Mouse (Mus musculus): ENCODE data around the gene Sct.
"Not testable (repeated sequence)": the region's sequence is repeated elsewhere in the genome, so short reads cannot be mapped to it uniquely, and the experiment has no call there.

Sct gene

GRCm38 (mm10) chr7:141291921-141292582 lies 13.1 kb upstream of the Sct start, which contains the start of gene Drd4:
Drd4 (plus strand) TSS chr7:141292006.
- DNase-seq (ENCODE audit: low read depth, low spot score): no peak

GRCm38 (mm10) chr7:141288042-141288441 lies 9.1 kb upstream of the Sct start:
- DNase-seq (ENCODE audit: low read depth, low spot score): no peak

DNA sequence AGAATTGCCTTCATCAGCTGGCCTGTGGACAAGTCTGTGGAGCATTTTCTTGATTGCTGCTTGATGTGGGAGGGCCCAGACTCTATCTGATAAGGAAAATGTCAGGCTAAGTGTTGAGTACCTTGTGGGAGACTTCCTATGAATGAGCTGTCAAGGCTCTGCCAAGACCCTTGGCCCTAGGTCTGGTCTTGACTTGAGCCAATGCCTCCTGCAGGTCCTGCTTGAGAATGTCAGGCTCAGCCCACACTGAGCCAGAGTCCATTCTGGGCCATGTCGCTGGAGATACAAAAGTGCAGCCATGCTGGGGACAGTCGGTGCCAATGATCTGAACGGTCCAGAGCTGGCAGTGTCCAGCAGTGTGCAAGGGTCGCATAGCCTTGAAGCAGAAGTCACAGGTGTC lies 3.8 kb upstream of the Sct start:
- no peak for DNase-seq (ENCODE audit: low read depth, low spot score)

DNA sequence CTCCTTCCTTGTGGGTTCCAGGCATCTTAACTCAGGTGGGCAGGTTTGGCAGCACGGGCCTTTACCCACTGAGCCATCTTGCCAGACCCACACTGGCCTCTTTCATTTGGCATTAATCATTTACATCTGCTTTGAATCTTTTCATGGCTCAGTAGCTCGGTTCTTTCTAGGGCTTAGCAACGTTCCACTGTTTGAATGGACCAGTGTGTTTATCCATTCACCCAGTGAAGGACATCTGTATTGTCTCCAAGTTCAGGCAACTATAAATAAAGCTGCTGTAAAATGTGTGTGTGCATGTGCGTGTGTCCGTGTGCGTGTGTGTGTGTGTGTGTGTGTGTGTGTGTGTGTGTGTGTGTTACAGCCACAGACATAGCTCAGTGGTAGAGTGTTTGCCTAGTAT lies 2.5 kb upstream of the Sct start:
- no peak for DNase-seq (ENCODE audit: low read depth, low spot score)

DNA sequence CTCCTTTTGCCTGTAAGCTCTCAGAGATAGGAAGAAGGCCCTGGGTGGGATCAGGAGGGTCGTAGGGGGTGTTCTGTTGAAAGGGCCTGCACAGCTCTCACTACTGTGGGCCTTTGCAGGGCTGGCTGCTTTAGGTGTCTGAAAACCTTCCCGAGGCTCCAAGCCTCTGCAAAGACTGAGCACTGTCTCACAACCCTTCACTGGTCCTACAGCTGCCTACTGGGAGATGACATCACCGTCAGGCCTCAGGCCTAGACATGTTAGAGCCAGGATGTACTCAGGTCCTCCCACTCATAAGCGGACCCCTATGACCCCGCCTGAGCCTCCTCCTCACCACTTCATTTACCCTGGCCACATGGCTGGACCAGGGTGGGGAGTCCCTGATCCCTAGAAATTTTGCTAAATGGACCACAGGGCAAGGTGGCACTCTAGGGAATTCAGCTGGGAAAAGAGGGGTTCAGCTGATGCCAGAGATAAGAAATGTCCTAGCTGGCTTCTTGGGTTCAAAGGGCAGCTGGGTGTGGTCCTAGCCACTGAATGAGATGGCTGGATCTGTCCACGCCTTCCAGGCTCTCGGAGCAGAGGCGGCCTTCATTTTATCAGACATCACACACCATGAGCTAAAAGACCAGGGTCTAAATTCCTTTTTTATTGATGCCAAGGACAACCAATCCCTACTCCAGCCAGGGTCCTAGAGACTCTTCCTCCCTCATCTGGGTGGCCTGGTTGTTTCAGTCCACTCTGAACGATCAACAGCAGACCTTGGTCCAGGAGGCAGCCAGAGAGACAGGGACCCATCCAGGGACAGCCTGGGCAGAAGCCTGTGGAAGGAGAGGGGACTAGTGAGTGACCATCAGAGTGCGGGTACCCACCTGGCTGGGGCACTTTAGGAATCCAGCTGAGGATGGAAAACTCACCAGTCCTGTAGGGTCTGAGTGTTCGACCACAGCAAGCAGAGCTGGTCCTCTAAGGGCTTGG lies 943 bp downstream of the Sct start:
- no peak for DNase-seq (ENCODE audit: low read depth, low spot score)

GRCm38 (mm10) chr7:141276546-141276945 lies 2.4 kb downstream of the Sct start, which contains the start of gene Cdhr5:
Cdhr5 (minus strand) TSS chr7:141276786.
- no peak for DNase-seq (ENCODE audit: low read depth, low spot score)

- DNase-seq (ENCODE audit: low read depth, low spot score): no peak
These were observed 3.6 kb downstream of the Sct start for GRCm38 (mm10) chr7:141275356-141275755.

DNA sequence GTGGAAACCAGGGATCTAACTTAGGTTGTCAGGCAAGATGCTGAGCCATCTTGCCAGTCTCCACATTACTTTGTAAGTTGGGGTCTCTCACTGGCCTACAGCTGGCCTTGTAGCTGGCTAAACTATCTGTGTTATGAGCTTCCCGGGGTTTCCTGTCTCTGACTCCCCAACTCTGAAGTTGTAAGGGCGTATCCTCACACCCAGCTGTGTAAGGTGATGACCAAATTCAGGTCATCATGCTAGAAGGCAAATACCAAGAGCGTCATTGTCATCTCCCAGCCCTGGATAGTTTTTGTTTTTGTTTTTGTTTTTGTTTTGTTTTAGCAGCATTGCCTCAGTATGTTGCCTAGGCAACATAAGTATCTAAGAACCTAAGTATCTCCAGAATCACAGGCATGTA lies 8.3 kb downstream of the Sct start:
- DNase-seq (ENCODE audit: low read depth, low spot score): no peak

GRCm38 (mm10) chr7:141269273-141269545 lies 9.7 kb downstream of the Sct start:
- DNase-seq (ENCODE audit: low read depth, low spot score): no peak

DNA sequence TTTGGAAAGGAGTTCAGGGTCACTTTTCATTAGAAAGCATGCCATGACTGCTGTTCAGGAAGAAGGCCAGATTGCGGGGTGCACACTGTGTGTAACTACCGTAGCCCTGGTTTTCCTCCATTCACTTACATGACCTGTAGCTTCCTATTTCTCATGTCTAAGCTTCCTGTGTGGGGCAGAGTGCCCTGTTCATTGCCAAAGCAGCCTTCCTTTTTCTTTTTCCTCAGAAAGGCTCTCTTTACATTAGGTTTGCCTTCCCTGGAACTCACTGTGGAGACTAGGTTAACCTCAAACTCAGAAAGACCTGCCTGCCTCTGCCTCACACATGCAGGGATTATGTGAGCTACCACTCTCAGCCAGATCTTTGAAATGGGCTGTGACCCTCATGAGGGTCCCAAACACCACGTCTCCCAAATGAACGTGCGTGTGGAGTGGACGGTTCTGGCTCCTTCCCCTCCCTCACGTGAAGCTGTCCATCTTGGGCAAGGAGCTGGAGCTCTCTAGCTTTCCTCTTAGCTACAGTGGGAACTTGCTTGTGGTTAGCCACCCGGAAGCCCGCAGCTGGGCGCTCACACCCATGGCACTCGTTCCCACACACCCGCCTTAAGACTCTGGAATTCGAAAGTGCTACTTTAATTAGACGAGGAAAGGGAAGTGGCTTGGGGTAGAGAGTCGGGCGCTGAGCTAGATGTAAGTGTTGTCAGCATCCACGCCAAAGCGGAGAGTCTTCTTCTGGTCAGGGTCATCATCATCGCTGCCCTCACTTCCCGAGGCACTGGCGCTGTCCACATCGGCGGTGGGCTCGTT lies 10.3 kb downstream of the Sct start:
- DNase-seq (ENCODE audit: low read depth, low spot score): no peak

- no peak for DNase-seq (ENCODE audit: low read depth, low spot score)
These were observed 13.0 kb downstream of the Sct start, which contains the start of gene Irf7 for GRCm38 (mm10) chr7:141265739-141266561. Irf7 (minus strand) TSS chr7:141266481.

DNA sequence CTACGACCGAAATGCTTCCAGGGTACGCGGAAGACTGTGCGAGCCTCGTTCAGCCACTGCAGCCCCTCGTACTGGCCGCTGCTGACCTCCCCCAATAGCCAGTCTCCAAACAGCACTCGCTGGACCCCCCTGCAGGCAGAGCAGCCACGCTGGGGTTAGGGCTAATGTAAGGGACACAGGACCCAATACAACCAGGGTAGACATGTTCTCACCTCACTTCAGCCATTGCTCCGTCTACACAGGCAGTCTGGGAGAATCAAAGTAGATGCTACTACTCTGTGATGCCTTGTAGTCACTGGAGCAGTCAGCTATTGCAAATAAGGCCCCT lies 13.6 kb downstream of the Sct start:
- DNase-seq (ENCODE audit: low read depth, low spot score): no peak

DNA sequence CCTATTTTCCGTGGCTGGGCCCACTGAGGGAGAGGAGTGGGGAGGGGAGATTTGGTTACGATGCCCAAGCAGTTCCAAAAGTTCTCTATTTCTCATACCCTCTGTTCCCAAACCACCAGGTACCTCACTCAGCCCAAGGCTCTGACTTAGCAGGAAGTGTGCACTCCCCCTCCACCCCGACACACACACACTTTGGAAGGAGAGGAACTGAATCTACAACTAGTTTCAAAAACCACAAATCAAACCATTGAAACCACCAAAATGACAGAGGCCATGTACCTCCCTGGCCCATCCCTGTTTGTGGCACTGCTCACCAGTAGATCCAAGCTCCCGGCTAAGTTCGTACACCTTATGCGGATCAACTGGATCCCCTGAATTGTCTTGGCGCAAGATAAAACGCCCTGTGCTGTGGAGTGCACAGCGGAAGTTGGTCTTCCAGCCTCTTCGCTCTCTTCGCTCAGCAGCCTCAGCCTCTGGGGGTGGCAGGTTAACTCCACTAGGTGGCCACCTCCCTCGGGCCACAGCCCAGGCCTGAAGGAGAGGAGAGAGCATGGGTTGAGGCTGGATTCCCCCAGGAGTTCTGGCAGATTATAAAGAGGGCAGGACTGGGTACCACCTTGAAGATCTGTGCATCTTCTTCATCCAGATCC lies 14.0 kb downstream of the Sct start:
- DNase-seq (ENCODE audit: low read depth, low spot score): no peak

DNA sequence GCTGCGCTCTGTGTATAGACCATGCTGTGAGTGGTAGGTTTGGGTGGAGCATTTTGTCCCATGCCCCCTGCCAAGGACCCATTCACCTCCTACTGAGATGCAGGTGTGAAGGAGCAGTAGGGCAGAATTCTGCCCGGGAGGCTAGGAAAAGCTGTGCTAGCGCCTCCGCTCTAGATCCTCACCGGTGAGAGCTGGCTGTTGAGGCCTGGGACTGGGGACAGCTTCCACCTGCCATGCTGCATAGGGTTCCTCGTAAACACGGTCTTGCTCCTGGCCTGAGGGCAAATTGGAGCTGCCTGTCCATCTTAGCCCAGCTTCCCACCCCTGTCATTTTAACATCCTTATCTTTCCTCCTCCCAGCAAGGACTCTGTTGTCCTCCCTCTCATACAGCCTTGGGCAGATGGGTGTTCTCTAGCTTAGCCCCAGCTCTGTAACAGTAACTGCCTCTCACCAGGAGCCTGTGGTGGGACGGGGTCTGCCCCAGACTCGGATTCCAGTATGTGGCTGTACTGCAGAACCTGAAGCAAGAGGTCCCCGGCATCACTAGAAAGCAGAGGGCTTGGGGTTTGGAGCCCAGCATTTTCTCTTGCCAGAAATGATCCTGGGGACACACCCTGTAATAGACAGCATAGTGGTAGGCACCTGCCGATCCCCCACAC lies 14.8 kb downstream of the Sct start:
- no peak for DNase-seq (ENCODE audit: low read depth, low spot score)

DNA sequence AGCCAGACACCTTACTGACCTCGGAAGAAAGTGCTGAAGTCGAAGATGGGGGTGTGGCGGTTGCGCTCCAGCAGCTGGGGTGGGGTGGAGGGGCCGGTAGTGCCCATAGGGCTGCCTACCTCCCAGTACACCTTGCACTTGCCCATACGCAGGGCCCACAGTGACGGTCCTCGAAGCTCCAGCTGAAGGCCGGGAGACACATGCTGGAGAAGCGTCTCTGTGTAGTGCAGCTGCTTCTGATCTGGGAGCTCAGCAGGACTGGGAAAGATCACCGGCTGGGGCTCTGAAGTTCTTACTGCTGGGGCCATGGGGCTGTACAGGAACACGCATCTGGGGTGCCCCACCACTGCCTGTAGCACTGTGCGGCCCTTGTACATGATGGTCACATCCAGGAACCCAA lies 15.3 kb downstream of the Sct start:
- no peak for DNase-seq (ENCODE audit: low read depth, low spot score)

DNA sequence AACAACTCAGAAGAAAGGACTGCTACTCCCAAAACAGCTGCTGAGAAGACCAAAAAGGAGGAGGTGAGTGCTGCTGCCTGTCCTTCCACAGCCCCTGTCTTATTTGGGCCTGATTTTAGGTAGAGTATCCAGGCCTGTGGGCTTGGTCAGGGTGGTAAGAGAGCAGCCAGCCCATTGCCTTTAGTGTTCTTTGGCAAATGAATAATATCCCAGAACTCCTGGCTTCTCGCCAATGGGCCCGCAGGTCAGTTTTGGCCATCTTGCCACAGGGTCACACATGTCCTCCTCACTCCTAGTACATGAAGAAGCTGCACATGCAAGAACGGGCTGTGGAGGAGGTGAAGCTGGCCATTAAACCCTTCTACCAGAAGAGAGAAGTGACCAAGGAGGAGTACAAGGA lies 17.5 kb downstream of the Sct start:
- DNase-seq (ENCODE audit: low read depth, low spot score): no peak

- no peak for DNase-seq (ENCODE audit: low read depth, low spot score)
These were observed 22.8 kb downstream of the Sct start for GRCm38 (mm10) chr7:141256159-141256558.

- not testable (repeated sequence) for DNase-seq (ENCODE audit: low read depth, low spot score)
These were observed 28.4 kb downstream of the Sct start for GRCm38 (mm10) chr7:141250486-141250885.

GRCm38 (mm10) chr7:141231551-141231950 lies 47.4 kb downstream of the Sct start:
- no peak for DNase-seq (ENCODE audit: low read depth, low spot score)

DNA sequence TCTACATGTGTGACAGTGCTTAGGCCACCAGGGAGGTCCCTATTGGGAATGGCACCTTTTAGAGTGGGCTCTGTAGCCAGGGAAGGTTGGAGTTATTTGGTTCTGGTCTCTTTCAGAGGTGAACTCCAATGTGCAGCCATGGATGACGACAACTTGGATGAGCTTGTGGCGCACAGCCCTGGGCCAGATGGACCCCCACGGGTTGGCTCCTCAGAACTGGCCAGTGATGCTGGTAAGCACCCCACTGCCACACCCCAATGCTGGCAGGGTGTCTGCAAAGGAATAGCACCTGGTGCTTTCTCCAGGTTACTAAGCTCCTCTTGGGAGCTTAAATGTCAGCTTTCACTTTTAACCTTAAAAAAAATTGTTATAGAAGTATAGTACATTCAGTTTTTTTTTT lies 47.8 kb downstream of the Sct start:
- DNase-seq (ENCODE audit: low read depth, low spot score): no peak

Data from brain, embryonic 18.5 days (tissue).